Mouse (Mus musculus) lung, postnatal 0 days (tissue): Measurements from ENCODE around the gene Chd3. TPM values are rescaled to one million over a fixed set of nuclear protein-coding genes. Genes with fewer than 3 reads are reported as not detected.

ENCODE experiments used
- ATAC-seq: fragments of 200-750 bp; cut with Nextera tagmentation; 2 replicates; pipeline ENCODE4 v1.8.0; 2017; ENCODE audit warnings: moderate library complexity
- DNase-seq: peaks from one replicate; pipeline ENCODE4 v3.0.0-alpha.2; 2016; ENCODE audit warnings: low spot score
- H3K27ac ChIP-seq: fragments of 300-500 bp; sonication (generic); 2 replicates; pipeline ENCODE4 v1.5.1; 2014; ENCODE audit warnings: antibody characterized with exemption, mild to moderate bottlenecking, low read length, mixed read lengths
- H3K27me3 ChIP-seq: fragments of 300-500 bp; sonication (generic); replicated peaks from 2 replicates; pipeline ENCODE4 v1.6.1; 2014; ENCODE audit warnings: low read length, mixed read lengths; ENCODE audit not compliant: insufficient read depth
- H3K36me3 ChIP-seq: fragments of 300-500 bp; sonication (generic); 2 replicates; pipeline ENCODE4 v1.6.1; 2014; ENCODE audit warnings: low read length, mixed read lengths; ENCODE audit not compliant: insufficient read depth
- H3K4me1 ChIP-seq: fragments of 300-500 bp; sonication (generic); 2 replicates; pipeline ENCODE4 v1.6.1; 2014; ENCODE audit warnings: antibody characterized with exemption, low read depth, low read length, mixed read lengths; ENCODE audit not compliant: insufficient read depth
- H3K4me2 ChIP-seq: fragments of 300-500 bp; sonication (generic); replicated peaks from 2 replicates; pipeline ENCODE4 v1.6.1; 2014; ENCODE audit warnings: low read depth, mild to moderate bottlenecking, low read length, moderate library complexity, mixed read lengths
- H3K4me3 ChIP-seq: fragments of 300-500 bp; sonication (generic); 2 replicates; pipeline ENCODE4 v1.5.1; 2014; ENCODE audit warnings: low read depth, low read length
- H3K9ac ChIP-seq: fragments of 300-500 bp; sonication (generic); replicated peaks from 2 replicates; pipeline ENCODE4 v1.6.1; 2014; ENCODE audit warnings: low read depth, mild to moderate bottlenecking
- H3K9me3 ChIP-seq: fragments of 300-500 bp; sonication (generic); 2 replicates; pipeline ENCODE4 v1.6.1; 2016; ENCODE audit warnings: low read length, mixed read lengths
- CTCF ChIP-seq: IDR thresholded peaks from 2 replicates; pipeline ENCODE4 v1.5.1; 2016; ENCODE audit warnings: antibody characterized with exemption, mild to moderate bottlenecking
- EP300 ChIP-seq: IDR thresholded peaks from 2 replicates; pipeline ENCODE4 v1.6.1; 2016; ENCODE audit warnings: antibody characterized with exemption, mild to moderate bottlenecking, control low read depth
- WGBS: fragments of 180-500 bp; shearing (Covaris S2); extraction: QIAGEN DNeasy Blood & Tissue Kit; methylation state at CpG from one replicate; pipeline ENCODE4 v1.1.7; 2014; 5-methylcytosine and 5-hydroxymethylcytosine counted together
- polyA plus RNA-seq: library from polyadenylated mRNA; unstranded; fragments of >200 nt; fragmentation: Nextera tagmentation; extraction: Ambion mirVana; gene quantifications from 2 replicates; pipeline ENCODE4 v1.2.1, GENCODE M21; 2015

Gene Chd3
- polyA plus RNA-seq, 1 experiment from 2014 or later, result 29.9 TPM

DNA sequence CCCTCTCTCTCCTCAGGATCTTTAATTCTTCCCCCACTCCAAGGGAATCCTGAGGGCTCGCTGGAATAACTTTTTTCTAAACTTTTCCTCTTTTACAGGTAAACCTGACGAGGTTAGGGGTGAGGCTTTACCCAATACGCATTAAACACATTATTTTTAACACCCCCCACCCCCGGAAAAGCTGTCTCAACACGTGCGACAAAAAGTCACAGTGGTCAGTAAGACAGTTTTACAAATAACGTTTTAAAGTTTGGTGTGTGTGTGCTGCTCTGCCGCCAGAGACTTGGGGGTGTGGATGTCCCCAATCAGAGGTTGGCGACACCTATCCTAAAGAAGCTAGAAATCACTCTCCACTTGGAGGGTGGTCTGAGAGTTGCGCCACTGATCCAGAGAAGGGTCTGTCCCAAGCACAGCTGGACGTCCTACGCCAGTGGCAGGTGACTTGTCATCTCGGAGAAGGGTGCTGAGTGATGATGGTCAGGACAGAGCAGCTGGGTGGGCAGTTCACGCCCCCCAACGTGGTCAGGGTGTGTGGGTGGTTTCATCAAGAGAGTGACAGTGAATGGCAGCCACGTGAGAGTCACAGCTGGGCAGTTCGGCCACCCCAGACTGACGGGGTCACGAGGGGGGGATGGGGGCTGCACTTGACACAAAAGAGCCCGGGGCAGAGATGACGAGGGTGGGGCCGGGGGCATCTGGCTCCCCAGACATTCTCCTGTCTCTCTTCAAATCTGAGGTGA lies 1.4 kb downstream of the Chd3 start:
- Histone ChIP-seq H3K4me1 (peaks cover 24% of the 10 kb centered on the region), H3K9ac (peak overlapping the region; percentile 95)
- WGBS, result 3% methylated on average over 22 of the region's 22 CpGs

DNA sequence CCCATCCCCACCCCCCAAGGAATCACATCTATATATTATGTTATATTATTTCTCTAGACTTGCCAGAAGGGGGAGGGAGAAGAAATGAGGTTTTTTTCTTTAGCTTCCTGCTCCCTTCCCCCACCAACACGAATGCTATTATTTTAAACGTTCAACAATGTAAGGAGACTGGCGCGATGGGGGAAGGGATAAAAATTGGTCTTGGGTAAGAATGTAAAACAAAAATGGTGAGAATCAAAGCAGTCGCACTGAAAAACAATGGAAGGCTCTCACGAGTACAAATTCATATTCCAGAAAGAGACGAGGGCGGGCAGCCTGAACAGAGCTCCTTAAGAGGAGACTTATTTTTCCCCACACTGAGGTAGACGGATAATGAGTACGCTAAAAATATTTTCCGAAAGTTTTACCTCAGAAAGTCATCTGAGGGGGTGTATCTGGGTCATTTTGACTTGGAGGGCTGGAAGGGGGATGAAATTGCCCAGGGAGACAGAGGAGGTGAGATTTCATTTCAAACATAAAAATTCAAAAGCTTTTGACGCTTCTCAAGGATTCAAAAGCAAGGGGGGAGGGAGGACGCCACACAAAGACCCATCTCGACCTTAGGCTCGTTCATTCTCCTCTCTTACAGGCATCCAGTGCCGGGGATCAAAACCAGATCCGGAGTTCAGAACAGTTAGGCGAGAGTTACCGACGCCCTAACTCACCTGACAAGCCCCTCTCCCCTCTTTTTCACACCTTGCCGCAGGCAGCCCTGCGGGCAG lies 2.2 kb downstream of the Chd3 start:
- no peaks in the 10 kb centered on the region for H3K9me3 ChIP-seq
- H3K4me1 ChIP-seq, result peaks cover 24% of the 10 kb centered on the region

More for the DNA sequence above, 1.4 kb downstream of the Chd3 start:
- Histone ChIP-seq H3K36me3 (0 out of 2 replicates have a peak, but pooled peaks cover 3% of the 10 kb centered on the region), H3K27me3 (no peaks in the 10 kb centered on the region), H3K4me2 (peak overlapping the region; percentile 77), H3K9me3 (no peaks in the 10 kb centered on the region), H3K27ac (peak overlapping the region; percentile 100), H3K4me3 (peak overlapping the region; percentile 98)
- ATAC-seq (no peak), DNase-seq (peak; percentile 43)
- TF ChIP-seq CTCF, result peak; percentile 1; the same call in 1 of the 2 replicates
- no peak for TF ChIP-seq EP300

DNA sequence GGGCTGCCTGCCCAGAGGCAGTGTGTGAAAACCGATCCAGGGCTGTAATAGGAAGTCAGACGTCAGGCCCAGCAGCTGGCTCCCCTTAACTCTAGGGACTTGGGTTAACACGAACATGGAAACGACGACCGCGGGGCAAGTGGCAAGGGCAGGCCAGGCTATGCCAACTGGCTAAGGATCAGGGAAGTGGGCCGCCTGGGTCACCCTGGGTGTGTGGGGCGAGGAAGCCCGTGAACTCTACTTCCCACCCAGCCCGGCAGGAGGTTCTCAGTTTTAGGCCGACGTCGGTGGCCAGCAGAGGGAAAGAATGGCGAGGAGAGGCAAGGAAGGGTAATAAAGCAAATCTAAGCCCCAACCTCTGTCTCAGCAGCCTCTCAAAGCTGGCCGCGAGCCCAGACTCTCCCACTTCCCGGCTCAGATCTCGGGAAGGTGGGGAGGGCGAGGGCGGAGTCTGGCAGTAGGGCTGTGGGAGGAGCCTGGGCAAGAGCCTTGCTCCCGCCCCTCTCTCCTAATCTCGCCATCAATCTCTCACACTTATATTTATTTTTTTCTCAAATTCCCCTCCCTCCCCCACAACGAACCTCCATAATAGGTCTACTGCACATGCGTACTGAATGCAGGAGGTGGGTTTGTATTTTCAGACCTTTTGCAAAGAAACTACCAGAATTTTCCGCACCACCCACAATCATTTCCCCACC lies 2.9 kb downstream of the Chd3 start:
- Histone ChIP-seq H3K4me3 (peak overlapping the region; percentile 98), H3K4me2 (peak overlapping the region; percentile 77), H3K9ac (peak overlapping the region; percentile 26; the same call in 1 of the 2 replicates), H3K4me1 (peaks cover 24% of the 10 kb centered on the region), H3K9me3 (no peaks in the 10 kb centered on the region), H3K36me3 (0 out of 2 replicates have a peak, but pooled peaks cover 11% of the 10 kb centered on the region), H3K27ac (peak overlapping the region; percentile 100), H3K27me3 (no peaks in the 10 kb centered on the region)
- TF ChIP-seq EP300 (no peak; the same call in 1 of the 2 replicates), CTCF (peak; percentile 18; the same call in 1 of the 2 replicates)
- DNase-seq, result peak; percentile 100
- peak; percentile 81 for ATAC-seq
- under 1% methylated on average over 25 of the region's 26 CpGs for WGBS

More for the DNA sequence above, 2.2 kb downstream of the Chd3 start:
- TF ChIP-seq EP300 (peak; percentile 55; the same call in 1 of the 2 replicates), CTCF (no peak)
- DNase-seq (peak; percentile 45), ATAC-seq (peak; percentile 7; the same call in 1 of the 2 replicates)
- Histone ChIP-seq H3K4me2 (peak overlapping the region; percentile 77), H3K36me3 (0 out of 2 replicates have a peak, but pooled peaks cover 4% of the 10 kb centered on the region), H3K27me3 (no peaks in the 10 kb centered on the region), H3K27ac (peak overlapping the region; percentile 100), H3K9ac (peak overlapping the region; percentile 95), H3K4me3 (peak overlapping the region; percentile 98)
- WGBS, result under 1% methylated on average over 22 of the region's 22 CpGs

DNA sequence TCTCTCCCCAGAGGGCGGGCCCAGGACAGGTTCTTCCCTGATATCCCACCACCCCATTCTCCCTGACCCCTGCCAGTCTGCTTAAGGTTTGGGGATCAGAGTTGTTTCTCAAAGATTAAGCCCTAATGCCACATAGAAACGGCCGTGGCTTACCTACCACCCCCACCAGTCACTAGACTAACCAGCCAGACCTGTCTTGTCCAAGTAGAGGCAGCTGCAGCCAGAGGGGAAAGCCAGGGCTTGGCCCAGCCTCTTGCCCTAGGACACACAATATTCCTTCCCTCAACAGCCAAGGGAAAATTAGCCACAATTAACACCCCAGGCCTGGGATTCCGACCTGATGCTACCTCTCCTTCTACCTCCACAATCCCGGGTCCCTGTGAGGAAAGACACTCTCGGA lies 3.5 kb downstream of the Chd3 start:
- Histone ChIP-seq H3K27me3 (no peaks in the 10 kb centered on the region), H3K27ac (peak overlapping the region; percentile 100), H3K36me3 (peaks cover 17% of the 10 kb centered on the region; the same call in 1 of the 2 replicates), H3K4me3 (peak overlapping the region; percentile 98), H3K4me1 (peaks cover 24% of the 10 kb centered on the region), H3K9ac (peak overlapping the region; percentile 26; the same call in 1 of the 2 replicates), H3K4me2 (peak overlapping the region; percentile 77), H3K9me3 (no peaks in the 10 kb centered on the region)
- 22% methylated on average over 6 of the region's 6 CpGs for WGBS
- DNase-seq, result peak; percentile 58
- peak; percentile 14; the same call in 1 of the 2 replicates for ATAC-seq
- TF ChIP-seq CTCF, result no peak
- no peak for TF ChIP-seq EP300

DNA sequence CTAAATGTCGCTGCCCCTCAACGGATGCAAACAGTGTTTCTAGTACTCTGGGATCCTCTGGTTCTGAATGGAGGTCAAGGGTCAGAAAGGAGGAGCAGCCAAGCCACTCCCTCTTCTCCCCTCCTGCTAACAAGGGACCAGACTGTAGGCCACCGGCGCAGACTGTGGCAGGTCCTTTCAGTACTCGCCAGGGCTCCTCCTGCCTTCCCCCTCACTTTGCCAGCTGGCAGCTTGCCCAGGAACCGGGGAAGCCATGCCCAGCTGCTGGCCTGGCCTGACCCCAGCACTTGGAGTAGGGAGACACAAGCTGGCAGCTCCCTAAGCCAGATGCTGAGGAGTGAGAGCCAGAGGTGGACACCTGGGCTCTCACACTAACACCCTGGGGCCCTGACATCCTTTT lies 4.3 kb downstream of the Chd3 start:
- WGBS, result 2% methylated on average over 6 of the region's 6 CpGs
- Histone ChIP-seq H3K4me1 (peaks cover 24% of the 10 kb centered on the region), H3K27ac (peak overlapping the region; percentile 100), H3K4me3 (no peak overlapping the region), H3K9ac (no peak overlapping the region), H3K4me2 (peak overlapping the region; percentile 77), H3K27me3 (no peaks in the 10 kb centered on the region), H3K36me3 (peaks cover 24% of the 10 kb centered on the region; the same call in 1 of the 2 replicates), H3K9me3 (no peaks in the 10 kb centered on the region)
- DNase-seq, result peak; percentile 96
- TF ChIP-seq CTCF, result no peak; the same call in 1 of the 2 replicates
- TF ChIP-seq EP300, result peak; percentile 9
- ATAC-seq, result peak; percentile 66
